Mouse (Mus musculus) forebrain, embryonic 13.5 days (tissue): Measurements from ENCODE around the gene Rnf40. TPM values are rescaled to one million over a fixed set of nuclear protein-coding genes. Genes with fewer than 3 reads are reported as not detected.
"Not testable (repeated sequence)": the region's sequence is repeated elsewhere in the genome, so short reads cannot be mapped to it uniquely, and the experiment has no call there.

ENCODE experiments used
- ATAC-seq: fragments of 200-750 bp; cut with Nextera tagmentation; 2 replicates; pipeline ENCODE4 v1.8.0; 2017
- H3K27ac ChIP-seq: fragments of 300-500 bp; sonication (generic); 2 replicates; pipeline ENCODE4 v1.5.1; 2015; ENCODE audit warnings: inconsistent platforms, mild to moderate bottlenecking, moderate library complexity
- H3K27me3 ChIP-seq: fragments of 300-500 bp; sonication (generic); 2 replicates; pipeline ENCODE4 v1.6.1; 2015; ENCODE audit warnings: mild to moderate bottlenecking, inconsistent platforms
- H3K36me3 ChIP-seq: fragments of 300-500 bp; sonication (generic); 2 replicates; pipeline ENCODE4 v1.6.1; 2015; ENCODE audit warnings: mild to moderate bottlenecking, inconsistent platforms; ENCODE audit not compliant: poor library complexity, severe bottlenecking
- H3K4me1 ChIP-seq: fragments of 300-500 bp; sonication (generic); 2 replicates; pipeline ENCODE4 v1.6.1; 2015; ENCODE audit warnings: inconsistent platforms
- H3K4me2 ChIP-seq: fragments of 300-500 bp; sonication (generic); 2 replicates; pipeline ENCODE4 v1.6.1; 2015; ENCODE audit warnings: inconsistent platforms, mild to moderate bottlenecking, moderate library complexity
- H3K4me3 ChIP-seq: fragments of 300-500 bp; sonication (generic); 2 replicates; pipeline ENCODE4 v1.5.1; 2015; ENCODE audit warnings: mild to moderate bottlenecking, inconsistent platforms
- H3K9ac ChIP-seq: fragments of 300-500 bp; sonication (generic); 2 replicates; pipeline ENCODE4 v1.6.1; 2015; ENCODE audit warnings: mild to moderate bottlenecking, inconsistent platforms
- H3K9me3 ChIP-seq: fragments of 300-500 bp; sonication (generic); replicated peaks from 2 replicates; pipeline ENCODE4 v1.6.1; 2016; ENCODE audit warnings: inconsistent platforms
- WGBS: fragments of 180-500 bp; shearing (Covaris S2); methylation state at CpG from one replicate; pipeline ENCODE4 v1.1.7; 2015; 5-methylcytosine and 5-hydroxymethylcytosine counted together
- polyA plus RNA-seq: library from polyadenylated mRNA; unstranded; fragments of >200 nt; fragmentation: Nextera tagmentation; extraction: Ambion mirVana; gene quantifications from 2 replicates; pipeline ENCODE4 v1.2.1, GENCODE M21; 2015

The Rnf40 gene
- polyA plus RNA-seq, 1 experiment from 2014 or later, result 43.1 TPM

DNA sequence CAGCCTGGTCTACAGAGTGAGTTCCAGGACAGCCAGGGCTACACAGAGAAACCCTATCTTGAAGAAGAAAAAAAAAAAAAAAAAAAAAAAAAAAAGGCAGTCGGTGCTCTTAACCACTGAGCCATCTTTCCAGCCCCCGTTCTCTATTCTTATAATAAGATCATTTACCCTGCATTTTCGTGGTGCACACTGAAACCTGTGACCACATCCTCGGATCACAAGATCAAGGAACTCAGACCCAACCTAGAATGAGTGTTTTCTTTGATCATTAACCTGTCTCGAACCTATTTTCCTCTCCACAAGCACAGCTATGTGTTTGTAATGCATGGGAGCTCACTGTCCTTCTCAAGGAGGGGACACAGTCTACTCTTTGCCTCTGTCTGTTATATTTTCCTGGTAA lies 40.1 kb downstream of the Rnf40 start:
- H3K36me3 ChIP-seq, result no peaks in the 10 kb centered on the region
- no peak overlapping the region for H3K27ac ChIP-seq
- ATAC-seq, result no peak
- no peaks in the 10 kb centered on the region for H3K9me3 ChIP-seq
- H3K4me2 ChIP-seq, result no peak overlapping the region
- H3K9ac ChIP-seq, result no peak overlapping the region
- H3K4me1 ChIP-seq, result no peaks in the 10 kb centered on the region
- no peak overlapping the region for H3K4me3 ChIP-seq
- 85% methylated on average over 5 of the region's 5 CpGs for WGBS
- H3K27me3 ChIP-seq, result no peaks in the 10 kb centered on the region

DNA sequence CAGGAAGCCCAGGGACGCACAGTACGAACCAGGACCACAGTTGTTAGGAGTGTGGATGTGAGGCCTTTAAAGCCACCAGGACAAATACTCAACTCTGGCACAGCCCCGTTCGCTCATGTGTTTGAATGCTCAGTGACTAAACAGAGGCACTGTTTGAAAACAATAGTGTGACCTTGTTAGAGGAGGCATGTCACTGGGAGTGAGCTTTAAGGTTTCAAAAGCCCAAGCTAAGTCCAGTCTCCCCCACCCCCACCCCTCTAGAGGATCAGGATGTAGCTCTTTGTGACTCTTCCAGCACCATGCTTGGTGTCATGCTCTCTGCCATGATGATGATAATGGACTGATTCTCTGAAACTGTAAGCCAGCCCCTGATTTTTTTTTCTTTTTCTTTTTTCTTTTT lies 42.8 kb downstream of the Rnf40 start:
- Histone ChIP-seq H3K4me3 (no peak overlapping the region), H3K36me3 (no peaks in the 10 kb centered on the region), H3K9me3 (no peaks in the 10 kb centered on the region), H3K9ac (no peak overlapping the region), H3K27ac (no peak overlapping the region), H3K27me3 (0 out of 2 replicates have a peak, but pooled peaks cover 4% of the 10 kb centered on the region), H3K4me1 (0 out of 2 replicates have a peak, but pooled peaks cover 1% of the 10 kb centered on the region), H3K4me2 (no peak overlapping the region)
- no peak for ATAC-seq
- WGBS, result 54% methylated on average over 4 of the region's 4 CpGs

- Histone ChIP-seq H3K4me2 (peak overlapping the region; percentile 82), H3K36me3 (no peaks in the 10 kb centered on the region), H3K27me3 (0 out of 2 replicates have a peak, but pooled peaks cover 4% of the 10 kb centered on the region), H3K27ac (no peak overlapping the region), H3K4me3 (peak overlapping the region; percentile 57), H3K9me3 (no peaks in the 10 kb centered on the region), H3K4me1 (peaks cover 12% of the 10 kb centered on the region), H3K9ac (peak overlapping the region; percentile 74)
- peak; percentile 68 for ATAC-seq
- under 1% methylated on average over 27 of the region's 27 CpGs for WGBS
These were observed 48.4 kb downstream of the Rnf40 start for GRCm38 (mm10) chr7:127636963-127637362.

DNA sequence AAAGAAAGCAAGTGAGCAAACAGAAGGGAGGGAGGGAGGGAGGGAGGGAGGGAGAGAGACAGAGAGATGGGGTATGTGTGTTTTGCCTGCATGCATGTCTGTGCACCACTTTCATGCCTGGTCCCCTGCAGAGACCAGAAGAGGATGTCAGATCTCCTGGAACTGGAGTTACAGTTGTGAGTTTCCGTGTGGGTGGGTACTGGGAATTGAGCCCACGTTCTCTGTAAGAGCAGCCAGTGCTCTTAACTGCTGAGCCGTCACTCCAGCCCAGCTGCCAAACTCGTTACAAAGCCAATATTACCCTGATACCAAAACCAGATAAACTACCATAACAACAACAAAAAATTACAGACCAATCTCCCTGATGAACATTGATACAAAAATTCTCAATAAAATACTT lies 52.7 kb downstream of the Rnf40 start:
- Histone ChIP-seq H3K36me3 (no peaks in the 10 kb centered on the region), H3K9ac (no peak overlapping the region), H3K9me3 (no peaks in the 10 kb centered on the region), H3K27ac (no peak overlapping the region), H3K4me3 (no peak overlapping the region), H3K4me2 (no peak overlapping the region), H3K27me3 (0 out of 2 replicates have a peak, but pooled peaks cover under 1% of the 10 kb centered on the region), H3K4me1 (peaks cover 12% of the 10 kb centered on the region)
- 56% methylated on average over 4 of the region's 4 CpGs for WGBS
- ATAC-seq, result no peak

DNA sequence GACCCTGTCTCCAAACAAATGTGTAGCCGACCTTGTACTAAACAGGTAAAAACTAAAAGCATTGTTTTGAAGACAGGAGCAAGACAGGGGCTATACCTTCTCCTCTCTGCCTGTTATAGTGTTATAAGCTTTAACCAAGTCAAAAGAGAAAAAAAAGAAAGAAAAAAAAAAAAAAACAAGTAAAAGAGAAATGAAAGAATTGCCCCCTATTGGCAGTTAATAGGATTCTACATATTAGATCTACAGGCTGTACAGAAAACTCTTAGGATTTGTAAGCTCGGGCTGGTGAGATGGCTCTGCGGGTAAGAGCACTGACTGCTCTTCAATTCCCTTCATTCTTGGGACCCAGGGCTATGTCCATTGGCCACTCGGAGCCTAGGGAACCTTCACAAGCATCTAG lies 53.7 kb downstream of the Rnf40 start:
- no peak for ATAC-seq
- WGBS, result 66% methylated on average over 4 of the region's 4 CpGs
- Histone ChIP-seq H3K4me2 (no peak overlapping the region), H3K27me3 (no peaks in the 10 kb centered on the region), H3K36me3 (no peaks in the 10 kb centered on the region), H3K27ac (no peak overlapping the region), H3K9me3 (no peaks in the 10 kb centered on the region), H3K4me3 (no peak overlapping the region), H3K9ac (no peak overlapping the region), H3K4me1 (peaks cover 4% of the 10 kb centered on the region)

- Histone ChIP-seq H3K4me2 (no peak overlapping the region), H3K4me1 (no peaks in the 10 kb centered on the region), H3K27ac (no peak overlapping the region), H3K4me3 (no peak overlapping the region), H3K9ac (no peak overlapping the region), H3K9me3 (no peaks in the 10 kb centered on the region), H3K36me3 (no peaks in the 10 kb centered on the region), H3K27me3 (no peaks in the 10 kb centered on the region)
- no peak for ATAC-seq
- WGBS, result 93% methylated on average over 4 of the region's 4 CpGs
These were observed 57.8 kb downstream of the Rnf40 start for GRCm38 (mm10) chr7:127646363-127646762.

DNA sequence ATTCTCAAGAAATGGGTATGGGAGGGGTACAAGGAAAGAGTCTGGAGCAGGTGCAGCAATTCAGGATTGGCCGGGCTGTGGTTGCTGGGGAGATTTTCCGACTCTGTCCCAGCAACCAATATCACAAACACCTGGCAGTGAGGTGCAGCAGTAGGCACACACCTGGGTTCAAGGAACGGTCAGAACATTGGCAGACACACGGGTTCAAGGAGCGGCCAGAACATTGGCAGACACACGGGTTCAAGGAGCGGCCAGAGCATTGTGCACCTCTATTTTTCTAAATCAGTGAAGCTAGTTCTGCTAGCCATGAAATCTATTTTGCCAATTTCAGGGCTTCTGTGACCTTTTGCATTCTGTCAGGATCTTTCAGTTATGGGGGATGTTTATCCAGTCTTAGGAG lies 59.0 kb downstream of the Rnf40 start:
- not testable (repeated sequence) for H3K4me2 ChIP-seq, H3K36me3 ChIP-seq, H3K4me1 ChIP-seq, H3K4me3 ChIP-seq, ATAC-seq, H3K9me3 ChIP-seq, H3K9ac ChIP-seq, H3K27ac ChIP-seq, H3K27me3 ChIP-seq
- 91% methylated on average over 7 of the region's 7 CpGs for WGBS

DNA sequence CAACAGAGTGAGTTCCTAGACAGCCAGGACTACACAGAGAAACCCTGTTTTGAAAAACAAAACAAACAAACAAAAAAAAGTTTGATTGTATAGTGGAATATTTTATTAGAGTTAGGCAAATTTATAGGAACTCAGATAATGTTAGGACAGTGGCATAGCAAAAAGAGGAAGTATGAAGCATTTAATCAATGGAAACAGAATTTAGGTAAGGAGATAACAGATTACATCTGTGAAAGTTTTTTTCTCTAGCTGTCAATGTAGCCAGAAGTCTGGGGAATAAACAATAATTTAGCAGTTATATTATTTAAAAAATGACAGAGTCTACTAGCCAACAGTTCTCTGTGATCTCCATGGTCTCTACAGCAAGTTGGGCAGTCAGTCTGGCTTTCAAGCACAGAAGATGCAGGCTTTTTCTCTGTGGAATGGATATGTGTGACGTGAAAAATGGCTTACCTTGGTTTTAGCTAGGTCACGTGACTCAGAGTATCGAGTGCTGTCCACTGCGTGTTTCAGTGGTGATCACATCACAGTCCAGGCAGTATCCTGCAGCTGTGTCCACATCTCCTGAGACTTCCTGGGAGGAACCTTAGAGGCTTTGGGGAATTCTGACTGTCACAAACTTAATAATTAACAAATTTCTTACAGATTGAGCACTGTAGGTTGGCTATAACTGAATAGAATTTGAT lies 60.1 kb downstream of the Rnf40 start:
- WGBS, result 79% methylated on average over 4 of the region's 4 CpGs
- ATAC-seq, result no peak
- no peaks in the 10 kb centered on the region for H3K36me3 ChIP-seq
- H3K4me2 ChIP-seq, result no peak overlapping the region
- H3K27me3 ChIP-seq, result no peaks in the 10 kb centered on the region
- no peaks in the 10 kb centered on the region for H3K9me3 ChIP-seq
- H3K27ac ChIP-seq, result no peak overlapping the region
- H3K9ac ChIP-seq, result no peak overlapping the region
- H3K4me1 ChIP-seq, result no peaks in the 10 kb centered on the region
- H3K4me3 ChIP-seq, result no peak overlapping the region

DNA sequence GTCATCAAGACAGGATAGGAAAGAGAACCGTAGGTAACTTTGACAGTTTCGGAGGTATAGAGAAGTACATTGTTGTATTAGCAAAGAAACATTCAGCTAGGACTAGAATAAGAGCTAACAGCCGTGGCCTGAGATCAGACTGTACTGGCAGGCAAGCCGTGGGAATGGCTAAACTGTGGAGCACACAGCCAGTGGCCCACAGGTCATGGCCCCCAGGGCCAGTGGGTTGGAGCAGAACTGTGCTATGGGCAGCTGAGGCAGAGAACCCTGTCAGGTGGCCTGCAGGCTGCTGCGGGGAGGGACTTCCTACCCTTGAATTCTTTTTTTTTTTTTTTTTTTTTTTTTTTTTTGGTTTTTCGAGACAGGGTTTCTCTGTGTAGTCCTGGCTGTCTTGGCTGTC lies 60.6 kb downstream of the Rnf40 start:
- Histone ChIP-seq H3K27ac (no peak overlapping the region), H3K36me3 (no peaks in the 10 kb centered on the region), H3K4me1 (no peaks in the 10 kb centered on the region), H3K4me3 (no peak overlapping the region), H3K9me3 (no peaks in the 10 kb centered on the region), H3K9ac (no peak overlapping the region), H3K4me2 (no peak overlapping the region), H3K27me3 (no peaks in the 10 kb centered on the region)
- ATAC-seq, result no peak
- WGBS, result 85% methylated on average over 6 of the region's 6 CpGs

GRCm38 (mm10) chr7:127651624-127652023 lies 63.1 kb downstream of the Rnf40 start:
- Histone ChIP-seq H3K4me3 (no peak overlapping the region), H3K27me3 (no peaks in the 10 kb centered on the region), H3K27ac (no peak overlapping the region), H3K4me2 (no peak overlapping the region), H3K36me3 (no peaks in the 10 kb centered on the region), H3K9ac (no peak overlapping the region), H3K4me1 (no peaks in the 10 kb centered on the region), H3K9me3 (no peaks in the 10 kb centered on the region)
- ATAC-seq, result no peak
- WGBS, result 85% methylated on average over 3 of the region's 3 CpGs

DNA sequence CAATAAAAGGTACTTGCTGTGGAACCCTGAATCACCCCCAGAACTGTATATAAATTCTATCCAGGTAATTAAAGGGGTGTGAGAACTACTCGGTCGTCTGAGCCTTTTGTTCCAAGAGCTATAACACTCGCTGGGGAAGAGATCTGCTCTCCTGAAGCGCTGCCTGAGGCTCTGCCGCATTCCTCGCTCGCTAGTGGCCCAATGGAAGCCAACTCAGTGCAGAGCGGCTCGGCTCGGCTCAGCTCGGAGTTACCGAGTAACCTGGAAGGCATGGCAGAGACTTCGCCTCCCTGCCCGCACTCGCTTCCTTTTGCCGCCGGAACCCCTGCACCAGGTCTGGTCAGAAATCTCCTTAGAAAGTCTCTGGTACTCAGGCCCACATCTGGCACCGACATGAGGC lies 63.5 kb downstream of the Rnf40 start:
- H3K4me2 ChIP-seq, result peak overlapping the region; percentile 32
- no peaks in the 10 kb centered on the region; the same call in 1 of the 2 replicates for H3K9me3 ChIP-seq
- no peak for ATAC-seq
- 16% methylated on average over 18 of the region's 18 CpGs for WGBS
- no peak overlapping the region for H3K27ac ChIP-seq
- no peak overlapping the region for H3K9ac ChIP-seq
- no peaks in the 10 kb centered on the region for H3K36me3 ChIP-seq
- H3K4me1 ChIP-seq, result no peaks in the 10 kb centered on the region
- no peaks in the 10 kb centered on the region for H3K27me3 ChIP-seq
- no peak overlapping the region for H3K4me3 ChIP-seq

GRCm38 (mm10) chr7:127654318-127654717 lies 65.8 kb downstream of the Rnf40 start:
- ATAC-seq, result no peak
- Histone ChIP-seq H3K9me3 (no peaks in the 10 kb centered on the region; the same call in 1 of the 2 replicates), H3K36me3 (no peaks in the 10 kb centered on the region), H3K4me2 (no peak overlapping the region), H3K4me1 (no peaks in the 10 kb centered on the region), H3K9ac (no peak overlapping the region), H3K27me3 (no peaks in the 10 kb centered on the region), H3K27ac (no peak overlapping the region), H3K4me3 (no peak overlapping the region)
- WGBS, result 78% methylated on average over 10 of the region's 10 CpGs
